Mouse (Mus musculus): ENCODE measurements around the gene Unc45b.

- TF ChIP-seq POLR2A (IDR thresholded peaks at IDR 0.05; ENCODE audit: borderline replicate concordance, control insufficient read depth, low read depth, low read length) (peak; percentile 79; the same call in 1 of the 2 replicates), CTCF (IDR thresholded peaks at IDR 0.05; ENCODE audit: control insufficient read depth, insufficient read depth, low read length) (peak; percentile 95)
Observed at GRCm38 (mm10) chr11:82890342-82890762, 20.0 kb upstream of the Unc45b start, which contains the start of gene Rad51d.

All from bone marrow, adult 2 months (tissue).